Mouse (Mus musculus): ENCODE measurements at regions not wholly inside any gene's neighbourhood (a gene's known extent, or its start where the extent isn't known, plus 50 kb on each side); places are given as distances from the start of the nearest gene placed in this dataset.

GRCm38 (mm10) chr5:129256136-129256535, 159.6 kb downstream of the Adgrd1 start:
- WGBS: 68% methylated on average over 9 of the region's 9 CpGs
- no peaks in the 10 kb centered on the region for H3K36me3 ChIP-seq (ENCODE audit: control insufficient read depth, insufficient read depth, low read length)
- no peak for TF ChIP-seq POLR2A (IDR thresholded peaks at IDR 0.05; ENCODE audit: low read depth, low read length)
- TF ChIP-seq CTCF (conservative IDR thresholded peaks at IDR 0.05; ENCODE audit: insufficient read depth, insufficient read length, low read depth, low read length): peak; percentile 44
- H3K27me3 ChIP-seq (replicated peaks; ENCODE audit: control insufficient read depth, insufficient read depth, low read length): no peaks in the 10 kb centered on the region
- no peak overlapping the region for H3K4me3 ChIP-seq (ENCODE audit: insufficient read depth, low read depth, low read length)
- DNase-seq: peak; percentile 20
- H3K27ac ChIP-seq (ENCODE audit: insufficient read depth, low read depth, low read length): no peak overlapping the region
- H3K4me1 ChIP-seq (ENCODE audit: control insufficient read depth, insufficient read depth, low read length): no peaks in the 10 kb centered on the region

- H3K27me3 ChIP-seq (replicated peaks; ENCODE audit: control insufficient read depth, insufficient read depth, low read length): no peaks in the 10 kb centered on the region
- 75% methylated on average over 5 of the region's 5 CpGs for WGBS
- no peak for TF ChIP-seq POLR2A (IDR thresholded peaks at IDR 0.05; ENCODE audit: low read depth, low read length)
- no peak for TF ChIP-seq CTCF (conservative IDR thresholded peaks at IDR 0.05; ENCODE audit: insufficient read depth, insufficient read length, low read depth, low read length)
- H3K36me3 ChIP-seq (ENCODE audit: control insufficient read depth, insufficient read depth, low read length): no peaks in the 10 kb centered on the region
- H3K27ac ChIP-seq (ENCODE audit: insufficient read depth, low read depth, low read length): no peak overlapping the region
- no peak overlapping the region for H3K4me3 ChIP-seq (ENCODE audit: insufficient read depth, low read depth, low read length)
- no peak for DNase-seq
- H3K4me1 ChIP-seq (ENCODE audit: control insufficient read depth, insufficient read depth, low read length): no peaks in the 10 kb centered on the region
Measured at GRCm38 (mm10) chr5:129257206-129257605, 160.7 kb downstream of the Adgrd1 start.

- H3K27ac ChIP-seq (ENCODE audit: insufficient read depth, low read depth, low read length): peak overlapping the region; percentile 64; the same call in 1 of the 2 replicates
- H3K36me3 ChIP-seq (ENCODE audit: control insufficient read depth, insufficient read depth, low read length): no peaks in the 10 kb centered on the region
- H3K4me3 ChIP-seq (ENCODE audit: insufficient read depth, low read depth, low read length): no peak overlapping the region
- no peaks in the 10 kb centered on the region for H3K27me3 ChIP-seq (replicated peaks; ENCODE audit: control insufficient read depth, insufficient read depth, low read length)
- H3K4me1 ChIP-seq (ENCODE audit: control insufficient read depth, insufficient read depth, low read length): no peaks in the 10 kb centered on the region
- 52% methylated on average over 9 of the region's 9 CpGs for WGBS
- peak; percentile 86 for DNase-seq
- TF ChIP-seq CTCF (conservative IDR thresholded peaks at IDR 0.05; ENCODE audit: insufficient read depth, insufficient read length, low read depth, low read length) (no peak), POLR2A (IDR thresholded peaks at IDR 0.05; ENCODE audit: low read depth, low read length) (no peak)
Measured at GRCm38 (mm10) chr5:129260689-129261088, 164.1 kb downstream of the Adgrd1 start.

- H3K27ac ChIP-seq (ENCODE audit: insufficient read depth, low read depth, low read length): no peak overlapping the region
- H3K4me3 ChIP-seq (ENCODE audit: insufficient read depth, low read depth, low read length): no peak overlapping the region
- H3K4me1 ChIP-seq (ENCODE audit: control insufficient read depth, insufficient read depth, low read length): no peaks in the 10 kb centered on the region
- DNase-seq: peak; percentile 50
- TF ChIP-seq POLR2A (IDR thresholded peaks at IDR 0.05; ENCODE audit: low read depth, low read length) (no peak), CTCF (conservative IDR thresholded peaks at IDR 0.05; ENCODE audit: insufficient read depth, insufficient read length, low read depth, low read length) (no peak)
- WGBS: 43% methylated on average over 9 of the region's 9 CpGs
- H3K36me3 ChIP-seq (ENCODE audit: control insufficient read depth, insufficient read depth, low read length): no peaks in the 10 kb centered on the region
- H3K27me3 ChIP-seq (replicated peaks; ENCODE audit: control insufficient read depth, insufficient read depth, low read length): no peaks in the 10 kb centered on the region
Measured at GRCm38 (mm10) chr5:129263118-129263517, 166.6 kb downstream of the Adgrd1 start.

GRCm38 (mm10) chr5:129264363-129264762, 167.8 kb downstream of the Adgrd1 start:
- no peaks in the 10 kb centered on the region for H3K4me1 ChIP-seq (ENCODE audit: control insufficient read depth, insufficient read depth, low read length)
- H3K36me3 ChIP-seq (ENCODE audit: control insufficient read depth, insufficient read depth, low read length): no peaks in the 10 kb centered on the region
- WGBS: 94% methylated on average over 15 of the region's 15 CpGs
- no peak for DNase-seq
- no peak overlapping the region for H3K27ac ChIP-seq (ENCODE audit: insufficient read depth, low read depth, low read length)
- no peaks in the 10 kb centered on the region for H3K27me3 ChIP-seq (replicated peaks; ENCODE audit: control insufficient read depth, insufficient read depth, low read length)
- TF ChIP-seq CTCF (conservative IDR thresholded peaks at IDR 0.05; ENCODE audit: insufficient read depth, insufficient read length, low read depth, low read length) (no peak), POLR2A (IDR thresholded peaks at IDR 0.05; ENCODE audit: low read depth, low read length) (no peak)
- no peak overlapping the region for H3K4me3 ChIP-seq (ENCODE audit: insufficient read depth, low read depth, low read length)

- Histone ChIP-seq H3K4me3 (ENCODE audit: insufficient read depth, low read depth, low read length) (no peak overlapping the region), H3K4me1 (ENCODE audit: control insufficient read depth, insufficient read depth, low read length) (no peaks in the 10 kb centered on the region), H3K27ac (ENCODE audit: insufficient read depth, low read depth, low read length) (no peak overlapping the region), H3K27me3 (replicated peaks; ENCODE audit: control insufficient read depth, insufficient read depth, low read length) (no peaks in the 10 kb centered on the region), H3K36me3 (ENCODE audit: control insufficient read depth, insufficient read depth, low read length) (no peaks in the 10 kb centered on the region)
- WGBS: 14% methylated on average over 9 of the region's 9 CpGs
- no peak for TF ChIP-seq CTCF (conservative IDR thresholded peaks at IDR 0.05; ENCODE audit: insufficient read depth, insufficient read length, low read depth, low read length)
- no peak for TF ChIP-seq POLR2A (IDR thresholded peaks at IDR 0.05; ENCODE audit: low read depth, low read length)
- peak; percentile 60 for DNase-seq
Measured at GRCm38 (mm10) chr5:129268456-129268855, 171.9 kb downstream of the Adgrd1 start.

GRCm38 (mm10) chr5:129270051-129270472, 173.5 kb downstream of the Adgrd1 start:
- Histone ChIP-seq H3K36me3 (ENCODE audit: control insufficient read depth, insufficient read depth, low read length) (no peaks in the 10 kb centered on the region), H3K27me3 (replicated peaks; ENCODE audit: control insufficient read depth, insufficient read depth, low read length) (no peaks in the 10 kb centered on the region), H3K27ac (ENCODE audit: insufficient read depth, low read depth, low read length) (no peak overlapping the region), H3K4me1 (ENCODE audit: control insufficient read depth, insufficient read depth, low read length) (no peaks in the 10 kb centered on the region), H3K4me3 (ENCODE audit: insufficient read depth, low read depth, low read length) (no peak overlapping the region)
- TF ChIP-seq CTCF (conservative IDR thresholded peaks at IDR 0.05; ENCODE audit: insufficient read depth, insufficient read length, low read depth, low read length) (no peak), POLR2A (IDR thresholded peaks at IDR 0.05; ENCODE audit: low read depth, low read length) (no peak)
- 35% methylated on average over 5 of the region's 5 CpGs for WGBS
- no peak for DNase-seq

All from kidney, adult 2 months (tissue).